Mouse (Mus musculus) lung, adult 2 months (tissue): ENCODE data around the gene Olfr1490.

Experiments used
- CTCF ChIP-seq: fragments of 200-500 bp; IDR thresholded peaks from 2 replicates; pipeline ENCODE4 v1.5.1; 2011; ENCODE audit warnings: mild to moderate bottlenecking, low read length, control low read depth; ENCODE audit not compliant: insufficient read depth
- POLR2A ChIP-seq: fragments of 200-500 bp; IDR thresholded peaks from 2 replicates; pipeline ENCODE4 v1.6.1; 2011; ENCODE audit warnings: low read depth, mild to moderate bottlenecking, control low read depth, low read length, borderline replicate concordance; ENCODE audit errors: extremely low read depth

DNA sequence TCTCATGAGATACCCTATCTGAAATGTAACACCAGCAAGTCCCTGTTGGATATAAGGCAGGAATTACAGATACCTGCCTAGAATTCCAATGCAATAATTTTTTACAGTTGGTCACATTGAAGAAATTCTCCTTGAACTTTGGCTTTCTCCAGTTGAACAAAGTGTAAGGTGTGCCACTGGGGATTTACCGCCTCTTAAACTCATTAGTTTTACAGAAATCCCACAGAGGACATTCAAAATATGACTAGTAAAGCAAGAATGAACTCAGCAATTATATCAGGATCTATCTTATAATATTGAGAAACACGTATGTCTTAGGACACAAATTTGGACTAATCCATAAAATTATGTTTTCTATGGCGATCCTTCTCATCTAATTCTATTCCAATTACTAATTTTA lies 46.1 kb downstream of the Olfr1490 start, which contains the start of gene Olfr1491:
- TF ChIP-seq POLR2A: no peak
- TF ChIP-seq CTCF: no peak
